Mouse (Mus musculus): ENCODE results near the gene Cdc42bpg. TPM values are rescaled to one million over a fixed set of nuclear protein-coding genes. Genes with fewer than 3 reads are reported as not detected.

The Cdc42bpg gene
- polyA plus RNA-seq (2017; shearing (Covaris generic)): 0.35 TPM

GRCm38 (mm10) chr19:6306137-6306551, at the start of gene Cdc42bpg:
TSS of gene Cdc42bpg (plus strand) at chr19:6306456.

GRCm38 (mm10) chr19:6276426-6277421, 29.5 kb upstream of the Cdc42bpg start, which contains the start of gene Ehd1:
TSS of gene Ehd1 (plus strand) at chr19:6276725.

GRCm38 (mm10) chr19:6334673-6335457, 28.6 kb downstream of the Cdc42bpg start, which contains the start of gene Men1:
TSS of gene Men1 (plus strand) at chr19:6334979.

GRCm38 (mm10) chr19:6340524-6341452, 34.5 kb downstream of the Cdc42bpg start, which contains the start of gene Map4k2:
TSS of gene Map4k2 (plus strand) at chr19:6341135.

GRCm38 (mm10) chr19:6363411-6364240, 57.4 kb downstream of the Cdc42bpg start, which contains the start of gene Sf1:
TSS of gene Sf1 (plus strand) at chr19:6363690.

Other genes starting within 250 kb of the Cdc42bpg start
- gene Mrpl49, start 248.7 kb upstream of the Cdc42bpg start, polyA plus RNA-seq (2017; shearing (Covaris generic)): 43.3 TPM
- 794 TPM for gene Fau, start 248.6 kb upstream of the Cdc42bpg start, polyA plus RNA-seq (2017; shearing (Covaris generic))
- gene Znhit2, start 245.3 kb upstream of the Cdc42bpg start, polyA plus RNA-seq (2017; shearing (Covaris generic)): 35.9 TPM
- gene Tm7sf2, start 238.1 kb upstream of the Cdc42bpg start, polyA plus RNA-seq (2017; shearing (Covaris generic)): 15.1 TPM
- 93.4 TPM for gene Vps51, start 229.2 kb upstream of the Cdc42bpg start, polyA plus RNA-seq (2017; shearing (Covaris generic))
- gene Tmem262, start 226.4 kb upstream of the Cdc42bpg start, polyA plus RNA-seq (2017; shearing (Covaris generic)): not detected
- gene Gm28374, start 224.2 kb upstream of the Cdc42bpg start, polyA plus RNA-seq (2017; shearing (Covaris generic)): 0.61 TPM
- gene Zfpl1, start 221.5 kb upstream of the Cdc42bpg start, polyA plus RNA-seq (2017; shearing (Covaris generic)): 52.7 TPM
- gene Cdca5, start 221.5 kb upstream of the Cdc42bpg start, polyA plus RNA-seq (2017; shearing (Covaris generic)): 2.2 TPM
- not detected for gene AC131692.1, start 212.0 kb upstream of the Cdc42bpg start, polyA plus RNA-seq (2017; shearing (Covaris generic))
- gene Naaladl1, start 200.7 kb upstream of the Cdc42bpg start, polyA plus RNA-seq (2017; shearing (Covaris generic)): 0.20 TPM
- 22.7 TPM for gene Sac3d1, start 187.8 kb upstream of the Cdc42bpg start, polyA plus RNA-seq (2017; shearing (Covaris generic))
- gene Snx15, start 178.2 kb upstream of the Cdc42bpg start, polyA plus RNA-seq (2017; shearing (Covaris generic)): 36.9 TPM
- gene Batf2, start 165.5 kb upstream of the Cdc42bpg start, polyA plus RNA-seq (2017; shearing (Covaris generic)): not detected
- gene Arl2, start 164.9 kb upstream of the Cdc42bpg start, polyA plus RNA-seq (2017; shearing (Covaris generic)): 20.8 TPM
- 0.16 TPM for gene Majin, start 122.1 kb upstream of the Cdc42bpg start, polyA plus RNA-seq (2017; shearing (Covaris generic))
- 0.30 TPM for gene Gpha2, start 80.1 kb upstream of the Cdc42bpg start, polyA plus RNA-seq (2017; shearing (Covaris generic))
- 20.2 TPM for gene Ppp2r5b, start 70.6 kb upstream of the Cdc42bpg start, polyA plus RNA-seq (2017; shearing (Covaris generic))
- gene Atg2a, start 64.8 kb upstream of the Cdc42bpg start, polyA plus RNA-seq (2017; shearing (Covaris generic)): 35.8 TPM
- gene Ehd1, start 29.7 kb upstream of the Cdc42bpg start, polyA plus RNA-seq (2017; shearing (Covaris generic)): 22.2 TPM
- 62.9 TPM for gene Men1, start 28.5 kb downstream of the Cdc42bpg start, polyA plus RNA-seq (2017; shearing (Covaris generic))
- gene Map4k2, start 34.7 kb downstream of the Cdc42bpg start, polyA plus RNA-seq (2017; shearing (Covaris generic)): 205 TPM
- gene Sf1, start 57.2 kb downstream of the Cdc42bpg start, polyA plus RNA-seq (2017; shearing (Covaris generic)): 281 TPM
- gene Pygm, start 77.9 kb downstream of the Cdc42bpg start, polyA plus RNA-seq (2017; shearing (Covaris generic)): 8.5 TPM
- gene Rasgrp2, start 92.9 kb downstream of the Cdc42bpg start, polyA plus RNA-seq (2017; shearing (Covaris generic)): 244 TPM
- gene Nrxn2, start 112.3 kb downstream of the Cdc42bpg start, polyA plus RNA-seq (2017; shearing (Covaris generic)): 0.13 TPM
- gene Slc22a12, start 236.6 kb downstream of the Cdc42bpg start, polyA plus RNA-seq (2017; shearing (Covaris generic)): not detected

Data from CD4-positive, CD25-positive, alpha-beta regulatory T cell (primary cell).